Mouse (Mus musculus) cerebellum, adult 9-11 months (tissue): ENCODE measurements at regions not wholly inside any gene's neighbourhood (a gene's known extent, or its start where the extent isn't known, plus 50 kb on each side); places are given as distances from the start of the nearest gene placed in this dataset.

Experiments used
- DNase-seq: peaks from one replicate; pipeline ENCODE4 v3.0.0; 2022

DNA sequence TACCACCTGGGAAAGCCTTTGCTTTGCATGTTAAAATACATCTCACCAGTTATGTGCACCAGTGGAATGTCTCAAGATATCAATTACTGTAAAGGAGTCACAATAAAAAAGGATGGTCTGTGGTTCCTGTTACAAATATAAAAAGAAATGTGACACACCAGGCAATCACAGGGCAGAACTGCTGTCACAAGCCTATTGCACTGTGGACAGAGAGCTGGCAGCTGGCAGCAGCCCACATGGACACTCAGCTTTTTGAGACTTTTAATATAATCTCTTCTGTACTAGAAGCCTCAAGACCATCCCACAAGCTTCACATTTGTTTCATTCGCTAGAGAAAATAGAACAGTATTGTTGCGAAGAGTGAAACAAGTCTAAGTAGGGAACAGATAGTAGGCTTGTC, 197.7 kb downstream of the 1700129C05Rik start:
- DNase-seq, result no peak

DNA sequence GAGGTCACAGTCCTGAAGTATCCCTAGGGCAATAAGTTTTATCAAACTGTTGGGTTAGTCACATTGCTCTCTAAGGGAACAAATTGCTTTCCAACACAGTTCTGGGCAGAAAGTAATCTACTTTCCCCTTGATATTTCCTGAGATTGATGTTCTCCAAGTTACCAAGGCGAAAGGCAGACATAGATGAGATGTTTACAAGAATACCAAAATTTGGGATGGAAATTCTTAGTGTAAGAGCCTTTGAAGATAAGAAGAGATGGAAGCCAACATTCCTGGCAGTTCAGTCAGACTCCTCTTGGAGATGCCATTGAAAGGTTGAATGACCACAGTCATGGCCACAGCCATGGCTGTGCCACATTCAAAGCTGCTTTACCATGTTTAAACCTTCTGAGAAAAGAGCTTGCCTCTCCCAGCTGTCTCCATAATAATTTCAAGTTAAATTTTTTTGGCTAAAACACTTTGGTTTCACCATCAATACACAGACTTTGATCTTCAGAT, 199.4 kb downstream of the 1700129C05Rik start:
- no peak for DNase-seq

DNA sequence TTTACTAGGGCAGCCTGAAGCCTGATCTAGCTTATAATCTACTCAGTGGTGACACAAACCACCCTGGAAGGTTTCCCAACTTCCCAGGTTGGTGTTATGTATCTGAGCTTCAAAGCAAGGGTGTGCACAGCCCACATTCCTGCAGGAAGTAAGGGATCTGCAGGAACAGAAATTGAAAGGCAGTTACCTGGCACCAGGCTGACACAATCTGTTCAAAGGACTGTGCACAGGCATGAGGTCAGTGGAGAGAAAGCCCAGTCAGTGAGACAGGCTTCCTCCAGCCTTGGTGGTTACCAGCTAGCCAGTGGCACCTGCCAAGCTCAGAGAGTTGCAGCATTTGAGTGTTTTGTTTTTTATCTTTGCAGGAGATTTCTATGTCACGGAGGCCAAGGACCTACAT, 203.6 kb downstream of the 1700129C05Rik start:
- peak; percentile 97 for DNase-seq

DNA sequence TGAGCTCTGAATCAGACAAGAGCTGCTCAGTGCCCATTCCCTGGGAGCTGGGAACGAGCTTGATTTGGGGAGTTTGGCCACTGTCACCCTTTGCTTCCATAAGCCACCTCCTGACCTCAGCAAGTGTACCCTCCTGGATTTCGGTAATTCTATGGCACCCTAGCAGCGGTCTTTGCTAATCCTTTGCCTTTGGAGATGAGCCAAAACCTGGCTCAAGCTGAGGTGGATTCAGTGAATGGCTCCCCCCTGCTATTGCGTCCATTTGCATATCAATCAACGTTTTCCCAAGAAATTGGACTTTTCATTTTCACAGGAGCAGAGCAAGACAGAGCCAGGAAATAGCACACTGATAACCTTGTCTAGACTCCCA, 204.1 kb downstream of the 1700129C05Rik start:
- no peak for DNase-seq

DNA sequence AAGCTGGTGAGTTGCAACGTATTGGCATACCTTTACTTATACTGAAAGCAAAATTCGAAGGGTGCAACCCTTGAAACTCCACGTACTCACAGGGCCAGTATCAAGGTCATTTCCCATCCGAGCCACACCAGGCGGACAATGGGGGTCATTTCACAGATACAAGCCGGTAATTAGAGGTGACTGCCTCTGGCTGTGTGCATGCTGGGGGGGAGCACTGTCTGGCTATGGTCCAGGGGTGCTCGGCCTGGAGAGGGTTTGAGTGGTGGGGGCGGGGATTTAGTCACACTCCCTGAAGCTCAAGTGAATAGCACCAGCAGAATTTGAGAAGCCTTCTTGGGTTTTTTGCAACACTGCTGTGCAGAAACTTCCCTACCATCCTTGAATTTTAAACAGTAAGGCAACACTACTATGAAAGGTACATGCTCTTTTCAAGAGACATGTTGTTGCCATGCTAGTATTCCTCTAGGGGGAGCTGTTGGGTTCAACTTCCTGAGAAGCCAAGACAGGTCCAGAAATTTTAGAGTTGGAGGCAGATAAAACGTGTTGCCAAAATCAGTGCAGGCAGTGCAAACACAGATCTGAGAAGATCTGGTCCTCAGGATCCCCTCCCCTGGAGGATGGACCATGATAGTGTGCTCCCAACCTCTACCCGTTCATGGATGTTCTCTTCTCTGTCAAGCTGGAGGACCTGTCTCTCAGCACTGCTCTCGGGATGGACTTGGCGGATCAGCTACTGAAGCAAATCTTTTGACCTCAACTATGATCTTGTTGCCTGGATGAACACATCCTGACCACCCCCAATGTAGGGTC, 204.7 kb downstream of the 1700129C05Rik start:
- peak; percentile 60 for DNase-seq

GRCm38 (mm10) chr14:58937331-58937730, 205.4 kb downstream of the 1700129C05Rik start:
- peak; percentile 50 for DNase-seq

DNA sequence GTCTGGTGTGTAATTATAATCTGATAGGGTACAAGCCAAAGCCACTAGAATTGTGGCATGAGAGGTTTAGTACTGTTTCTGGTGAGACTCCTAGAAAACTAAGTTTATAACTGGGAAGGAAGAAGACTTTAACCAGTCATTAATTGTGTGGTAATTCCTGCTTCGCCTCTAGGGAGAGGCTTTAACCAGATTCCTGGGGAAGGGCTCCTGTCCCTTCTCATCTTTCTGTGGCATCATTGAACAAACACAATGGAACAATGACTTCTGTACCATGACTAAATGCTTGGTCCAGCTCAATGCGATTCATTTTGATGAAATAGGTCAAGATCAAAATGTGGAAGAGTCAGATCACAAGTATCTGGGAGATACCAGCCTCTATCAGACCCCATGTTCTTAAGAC, 206.6 kb downstream of the 1700129C05Rik start:
- no peak for DNase-seq

- no peak for DNase-seq
Observed at GRCm38 (mm10) chr14:58917853-58918252, 224.8 kb downstream of the 1700129C05Rik start.

GRCm38 (mm10) chr14:58917228-58917627, 225.5 kb downstream of the 1700129C05Rik start:
- no peak for DNase-seq

DNA sequence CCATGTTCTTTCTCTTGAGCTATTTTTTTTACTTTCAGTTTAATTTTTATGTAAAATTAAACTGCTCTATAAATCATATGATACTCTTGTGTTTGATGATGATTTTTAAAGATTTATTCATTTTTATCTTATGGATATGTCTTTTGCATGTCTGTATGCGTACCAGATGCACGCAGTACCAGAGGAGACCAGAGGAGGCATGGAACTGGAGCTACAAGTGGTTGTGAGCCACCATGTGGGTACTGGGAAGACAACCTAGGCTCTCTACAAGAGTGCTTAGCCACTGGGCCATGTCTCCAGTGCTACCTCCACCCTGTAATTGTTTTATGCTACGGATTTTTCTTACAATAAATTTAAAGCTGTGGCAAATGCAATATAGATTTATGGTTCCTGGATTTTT, 227.8 kb downstream of the 1700129C05Rik start:
- no peak for DNase-seq

DNA sequence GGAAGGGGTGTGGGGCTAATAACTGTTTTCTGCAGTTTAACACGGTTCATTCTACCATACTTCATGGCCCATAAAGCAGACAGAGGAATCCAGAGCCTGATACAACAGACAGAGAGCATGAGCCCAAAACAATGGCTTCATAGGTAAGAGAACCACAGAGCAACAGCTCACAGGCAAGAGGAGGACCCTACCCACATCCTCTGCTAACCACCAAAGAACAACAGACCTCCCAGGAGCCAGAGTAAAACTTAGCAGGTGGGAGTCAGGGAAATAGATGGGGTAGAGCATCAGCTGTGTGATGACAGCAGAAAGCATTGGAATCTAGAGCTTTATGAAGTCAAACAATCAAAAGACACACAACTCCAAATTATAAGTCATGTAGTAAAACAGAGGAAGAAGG, 231.8 kb downstream of the 1700129C05Rik start:
- no peak for DNase-seq

DNA sequence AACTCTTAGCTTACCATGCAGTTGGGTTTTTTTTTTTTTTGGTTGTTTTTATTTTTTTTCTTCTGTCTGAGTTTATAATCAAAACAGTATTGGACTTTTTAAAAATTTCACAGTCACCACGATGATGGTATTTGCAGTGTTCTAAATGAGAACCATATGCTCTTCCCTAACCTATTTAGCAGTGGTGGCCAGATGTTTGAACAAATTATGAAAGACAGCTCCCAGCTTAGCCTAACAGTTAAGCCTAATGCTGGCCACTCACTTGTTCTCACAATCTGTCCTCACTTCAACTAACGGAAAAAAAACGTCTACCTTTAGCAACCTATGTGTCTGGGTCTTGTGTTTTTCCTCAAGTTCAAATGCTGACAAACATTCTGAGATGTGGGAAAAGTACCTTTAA, 234.8 kb downstream of the 1700129C05Rik start:
- no peak for DNase-seq

DNA sequence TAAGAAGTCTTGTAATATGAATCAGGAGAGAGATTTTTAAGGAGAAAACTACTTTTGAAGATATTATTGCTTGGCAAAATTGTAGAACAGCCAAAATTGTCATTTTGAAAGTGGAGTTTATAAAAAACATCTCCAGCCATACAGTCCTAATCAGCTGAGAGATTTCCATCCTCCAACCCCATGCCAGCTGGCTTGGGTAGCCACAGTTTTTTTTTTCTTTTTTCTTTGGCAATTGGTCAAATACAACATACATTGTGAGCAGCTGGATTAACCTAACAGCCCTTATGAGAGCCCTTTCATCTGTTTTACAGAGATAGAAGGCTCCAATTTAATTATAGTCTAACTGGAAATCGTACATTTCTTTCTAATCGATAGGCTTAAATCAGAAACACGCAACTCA, 235.3 kb downstream of the 1700129C05Rik start:
- DNase-seq, result no peak

DNA sequence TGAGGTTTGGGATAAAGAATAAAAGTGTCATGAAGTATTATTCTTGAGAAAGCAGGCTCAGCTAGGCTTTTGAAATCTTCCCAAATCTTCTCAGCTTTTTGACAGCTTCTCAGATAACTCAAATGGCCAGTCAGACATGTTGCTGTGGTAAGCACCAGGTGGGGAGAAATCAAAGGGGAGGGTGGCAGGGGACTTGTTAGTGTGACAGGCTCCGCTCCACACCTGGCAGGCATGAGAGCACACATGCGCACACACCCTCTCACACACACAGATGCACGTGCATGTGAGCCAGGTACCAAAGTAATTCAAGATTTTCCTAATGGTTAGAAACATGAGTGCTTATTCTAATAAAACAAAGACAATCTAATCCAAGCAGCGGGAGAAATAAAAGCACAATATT, 236.1 kb downstream of the 1700129C05Rik start:
- no peak for DNase-seq

GRCm38 (mm10) chr14:58868176-58868949, 274.3 kb downstream of the 1700129C05Rik start:
- DNase-seq, result no peak

DNA sequence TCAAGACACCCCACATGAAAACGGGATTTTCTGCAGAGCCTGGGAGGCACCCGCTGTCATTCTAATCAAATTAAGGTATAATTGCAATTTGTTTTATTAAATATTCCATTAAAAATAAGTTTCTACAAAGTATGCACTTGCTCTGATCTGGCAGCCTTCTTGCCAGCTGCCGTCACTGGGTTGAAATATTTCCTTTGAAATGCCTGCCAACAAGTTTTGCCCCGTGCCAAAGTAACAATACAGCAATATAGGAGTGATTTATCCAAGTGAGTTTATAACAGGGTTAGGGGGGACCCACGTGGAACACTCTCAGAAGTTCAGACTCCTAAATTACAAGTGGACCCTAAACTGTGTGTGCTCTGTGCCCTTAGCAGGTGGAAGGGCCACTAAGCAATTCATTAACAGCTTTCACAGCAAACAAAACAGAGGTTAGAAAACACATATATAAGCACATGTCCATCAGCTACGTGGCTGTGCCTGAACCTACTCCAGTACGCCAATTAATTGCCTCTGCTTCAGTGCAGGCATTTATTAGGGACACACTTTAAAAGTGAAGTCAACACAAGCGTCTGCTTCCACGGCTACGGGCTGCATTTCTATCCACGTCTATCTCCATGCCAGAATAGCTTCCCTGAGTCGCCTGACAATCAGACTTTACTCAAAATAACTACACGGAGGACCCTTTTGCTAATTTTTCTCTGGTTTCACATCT, 275.1 kb downstream of the 1700129C05Rik start:
- no peak for DNase-seq

- no peak for DNase-seq
Observed at GRCm38 (mm10) chr14:58854871-58855270, 287.8 kb downstream of the 1700129C05Rik start.

- DNase-seq, result no peak
Observed at GRCm38 (mm10) chr14:58844565-58844964, 298.1 kb downstream of the 1700129C05Rik start.

DNA sequence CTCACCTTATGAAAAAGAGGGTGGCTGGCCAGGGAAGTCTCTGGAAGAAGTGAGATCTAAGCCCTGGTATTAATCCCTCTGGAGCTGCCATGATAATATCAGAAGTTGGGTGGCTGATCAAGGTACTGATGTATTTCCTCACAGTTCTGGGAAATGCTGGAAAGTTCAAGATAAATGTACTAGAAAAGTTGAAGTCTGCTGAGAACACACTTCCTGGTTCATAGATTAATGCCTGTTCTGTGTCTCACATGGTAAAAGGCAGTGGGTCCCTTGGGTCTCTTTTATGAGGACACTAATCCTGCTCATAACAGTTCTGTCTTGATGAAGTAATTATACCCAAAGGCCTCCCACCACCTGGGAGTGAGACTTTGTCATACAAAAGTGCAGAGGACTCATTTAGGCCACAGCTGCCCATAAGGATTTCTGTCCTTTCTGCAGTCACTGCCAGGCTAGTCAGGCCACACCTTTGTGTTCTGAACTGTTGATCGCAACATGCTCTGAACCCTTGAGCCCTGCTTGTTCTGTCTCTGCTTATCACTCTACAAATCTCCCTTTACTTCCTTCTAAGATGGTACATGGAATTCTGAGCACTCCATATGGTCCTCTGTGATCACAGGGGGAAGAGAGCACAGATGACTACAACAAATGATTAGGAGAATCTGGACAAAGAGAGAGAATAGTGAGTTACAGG, 300.4 kb downstream of the 1700129C05Rik start:
- DNase-seq, result no peak

DNA sequence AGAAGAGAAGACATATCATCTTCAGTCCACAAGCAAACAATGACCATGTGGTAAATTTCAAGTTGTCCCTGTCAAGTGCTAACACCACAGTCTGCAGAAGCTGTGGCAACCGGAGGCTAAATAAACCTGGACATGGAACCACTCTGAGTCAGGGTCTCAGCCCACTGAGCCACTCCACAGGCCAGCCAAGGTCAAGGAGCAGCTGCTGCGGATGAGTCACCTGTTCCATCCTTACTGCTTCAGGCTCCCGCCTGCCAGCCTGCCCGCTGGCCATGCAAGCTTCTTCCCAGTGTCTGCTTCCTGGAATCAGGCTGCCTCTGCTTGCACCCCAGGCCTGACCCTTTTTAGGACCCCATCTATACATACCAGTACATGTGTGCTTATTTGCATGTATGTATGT, 319.8 kb downstream of the 1700129C05Rik start:
- DNase-seq, result no peak

- DNase-seq, result no peak
Observed at GRCm38 (mm10) chr14:58817961-58818504, 324.7 kb downstream of the 1700129C05Rik start.

DNA sequence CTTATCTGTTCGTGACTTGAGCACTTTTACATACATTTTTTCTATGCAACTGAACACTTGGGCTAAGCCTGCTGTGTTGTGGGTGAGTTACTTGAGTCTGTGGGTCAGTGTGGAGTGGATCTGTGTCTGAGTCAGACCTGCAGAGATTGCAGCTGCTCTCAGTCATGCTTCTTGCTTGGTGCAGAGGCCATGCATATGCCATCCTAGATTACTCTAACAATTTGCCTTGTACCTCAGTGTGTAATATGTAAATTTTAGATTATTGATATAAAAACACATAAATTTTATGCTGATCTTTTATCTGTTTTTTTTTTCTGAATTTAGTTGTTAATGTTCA, 326.2 kb downstream of the 1700129C05Rik start:
- no peak for DNase-seq
